Comparison of ENCODE assay signal across 27 mouse cellular contexts in genomic region chr7:49902003-49902552, GRCm38 (mm10). TPM values are rescaled to one million over a fixed set of nuclear protein-coding genes. Genes with fewer than 3 reads are reported as not detected.
A peak's percentile ranks its signal among the peaks of the same experiment; 100 is the strongest.
DNase-seq lines count a peak whose midpoint lies in the region; ATAC-seq and TF ChIP-seq lines count a peak whose summit lies in the region.
"Had no signal": no experiment of that assay in that cellular context is flagged by ENCODE, and none has a peak within 500 bp of the region (broad histone marks: within the 10 kb centered on the region; RNA-seq: fewer than 3 reads in every experiment).

No protein-coding gene starts in this region.

- H3K4me1 ChIP-seq in hindbrain, postnatal 0 days (ENCODE audit: insufficient read depth, low read length), result no peaks in the 10 kb centered on the region
- H3K4me1 ChIP-seq in kidney, embryonic 15.5 days, result no peaks in the 10 kb centered on the region
- H3K4me1 ChIP-seq in neural tube, embryonic 13.5 days (replicated peaks), result peaks cover 13% of the 10 kb centered on the region; the same call in 1 of the 2 replicates
- H3K4me1 ChIP-seq: forebrain, embryonic 13.5 days; limb, embryonic 12.5 days; lung, embryonic 15.5 days; midbrain, embryonic 12.5 days had no signal

- ATAC-seq in hindbrain, postnatal 0 days, result no peak
- ATAC-seq in kidney, embryonic 15.5 days (replicated peaks; ENCODE audit: low FRiP score), result peak; percentile 61; the same call in 1 of the 2 replicates
- peak; percentile 74 for ATAC-seq in neural tube, embryonic 13.5 days (ENCODE audit: low read depth)
- ATAC-seq in granulocyte monocyte progenitor cell, adult 5-6 weeks (replicated peaks; ENCODE audit: poor library complexity, severe bottlenecking), result no peak
- ATAC-seq: forebrain, embryonic 13.5 days; intestine, embryonic 16.5 days had no signal

- no peak overlapping the region for H3K4me2 ChIP-seq in hindbrain, postnatal 0 days (ENCODE audit: low read depth, low read length)
- H3K4me2 ChIP-seq in kidney, embryonic 15.5 days, result no peak overlapping the region
- no peak overlapping the region for H3K4me2 ChIP-seq in neural tube, embryonic 13.5 days
- H3K4me2 ChIP-seq: forebrain, embryonic 13.5 days; limb, embryonic 12.5 days; lung, embryonic 15.5 days; midbrain, embryonic 12.5 days had no signal

- TF ChIP-seq CTCF in hindbrain, postnatal 0 days (IDR thresholded peaks at IDR 0.05; ENCODE audit: low read depth), result no peak

- H3K9ac ChIP-seq in hindbrain, postnatal 0 days (replicated peaks; ENCODE audit: low read length), result no peak overlapping the region
- H3K9ac ChIP-seq in kidney, embryonic 15.5 days, result no peak overlapping the region
- no peak overlapping the region for H3K9ac ChIP-seq in neural tube, embryonic 13.5 days
- H3K9ac ChIP-seq: forebrain, embryonic 13.5 days; limb, embryonic 12.5 days; liver, embryonic 14.5 days; lung, embryonic 15.5 days; midbrain, embryonic 12.5 days had no signal

- H3K4me3 ChIP-seq in hindbrain, postnatal 0 days (ENCODE audit: low read length), result no peak overlapping the region
- no peak overlapping the region for H3K4me3 ChIP-seq in kidney, embryonic 15.5 days (replicated peaks)
- H3K4me3 ChIP-seq in neural tube, embryonic 13.5 days, result no peak overlapping the region
- H3K4me3 ChIP-seq: forebrain, embryonic 13.5 days; limb, embryonic 12.5 days; lung, embryonic 15.5 days; midbrain, embryonic 12.5 days; myocyte had no signal

- DNase-seq in kidney, adult 11 months, result peak; percentile 26
- no peak for DNase-seq in kidney, postnatal 4 days
- DNase-seq in hindbrain, postnatal 0 days (ENCODE audit: low spot score), result peak; percentile 4
- DNase-seq in heart, adult 18-20 months, result no peak
- no peak for DNase-seq in layer of hippocampus, postnatal 36 days
- DNase-seq: adrenal gland, postnatal 25 days; B cell, adult 2 months; cerebellum, adult 11 months; cerebellum, postnatal 14 days; gastrocnemius, postnatal 10 days; layer of hippocampus, adult 9-11 months; right cerebral cortex, postnatal 25 days; thymus, postnatal 36 days had no signal

- no peaks in the 10 kb centered on the region for H3K36me3 ChIP-seq in hindbrain, postnatal 0 days (ENCODE audit: insufficient read depth, low read length)
- no peaks in the 10 kb centered on the region for H3K36me3 ChIP-seq in kidney, embryonic 15.5 days
- H3K36me3 ChIP-seq in neural tube, embryonic 13.5 days, result no peaks in the 10 kb centered on the region
- H3K36me3 ChIP-seq: limb, embryonic 12.5 days; lung, embryonic 15.5 days; midbrain, embryonic 12.5 days had no signal

- no peak overlapping the region for H3K27ac ChIP-seq in hindbrain, postnatal 0 days
- H3K27ac ChIP-seq in kidney, embryonic 15.5 days, result no peak overlapping the region
- H3K27ac ChIP-seq in neural tube, embryonic 13.5 days (replicated peaks), result peak overlapping the region; percentile 67
- H3K27ac ChIP-seq: forebrain, embryonic 13.5 days; limb, embryonic 12.5 days; liver, embryonic 14.5 days; lung, embryonic 15.5 days; midbrain, embryonic 12.5 days had no signal

- WGBS in hindbrain, postnatal 0 days, result 24% methylated on average over 9 of the region's 9 CpGs
- 12% methylated on average over 9 of the region's 9 CpGs for WGBS in kidney, embryonic 15.5 days
- WGBS in neural tube, embryonic 13.5 days, result 16% methylated on average over 9 of the region's 9 CpGs

- H3K27me3 ChIP-seq in hindbrain, postnatal 0 days (ENCODE audit: insufficient read depth, low read length), result peaks cover 14% of the 10 kb centered on the region
- H3K27me3 ChIP-seq in kidney, embryonic 15.5 days, result peaks cover 50% of the 10 kb centered on the region
- peaks cover 52% of the 10 kb centered on the region for H3K27me3 ChIP-seq in neural tube, embryonic 13.5 days

- H3K9me3 ChIP-seq in hindbrain, postnatal 0 days (ENCODE audit: low read length), result no peaks in the 10 kb centered on the region
- H3K9me3 ChIP-seq in kidney, embryonic 15.5 days (replicated peaks), result no peaks in the 10 kb centered on the region
- H3K9me3 ChIP-seq in neural tube, embryonic 13.5 days, result no peaks in the 10 kb centered on the region
- H3K9me3 ChIP-seq: forebrain, embryonic 13.5 days; limb, embryonic 12.5 days; lung, embryonic 15.5 days; midbrain, embryonic 12.5 days had no signal

RNA-seq across cellular contexts. Expression of gene Slc6a5, which starts 7.9 kb away (rescaled TPM):
- total RNA-seq in hindbrain, postnatal 0 days (2014; rRNA removed), result 49.6 and 57.2 TPM in 2 replicates
- polyA plus RNA-seq in hindbrain, postnatal 0 days (2015; fragmentation: Nextera tagmentation; extraction: Ambion mirVana), result 9.8 and 10.9 TPM in 2 replicates
- polyA plus RNA-seq in kidney, embryonic 15.5 days (2015; fragmentation: Nextera tagmentation; extraction: Ambion mirVana), result 0.04 and 0.06 TPM in 2 replicates
- 14.3 and 14.4 TPM in 2 replicates for polyA plus RNA-seq in neural tube, embryonic 13.5 days (2015; fragmentation: Nextera tagmentation; extraction: Ambion mirVana)
- not detected for total RNA-seq in heart, adult 18-20 months (2021)
- total RNA-seq in granulocyte monocyte progenitor cell, adult 5-6 weeks (2014; fragmentation: Nextera tagmentation), result 0.09 TPM in 1 of 2 replicates, not detected in the other
- not detected in 2 replicates for total RNA-seq in granulocyte monocyte progenitor cell, adult 5-6 weeks (2017)
- under 1 TPM in 1 of 2 experiments, not detected in 1; 0.05 TPM for total RNA-seq in layer of hippocampus, postnatal 36 days (2021)
- total RNA-seq: gastrocnemius, postnatal 10 days; hematopoietic stem cell, adult 5-6 weeks had no signal
- polyA plus RNA-seq: forebrain, embryonic 13.5 days; heart, embryonic 16.5 days; intestine, embryonic 16.5 days; limb, embryonic 12.5 days; myocyte; spleen, adult 2 months; stomach, embryonic 14.5 days had no signal

Comparison
In these comparisons a context has a peak if more than half of its experiments do, and no peak if none do; other contexts are left out.
1. DNase-seq: peak in kidney, adult 11 months (single experiment) and hindbrain, postnatal 0 days (single experiment); none in kidney, postnatal 4 days (0 of 2), heart, adult 18-20 months (0 of 2) and layer of hippocampus, postnatal 36 days (0 of 2).
2. ATAC-seq: peak in kidney, embryonic 15.5 days (single experiment) and neural tube, embryonic 13.5 days (single experiment); none in hindbrain, postnatal 0 days (single experiment) and granulocyte monocyte progenitor cell, adult 5-6 weeks (single experiment).
3. RNA of gene Slc6a5, which starts 7.9 kb away (total RNA-seq): 49.6 to 57.2 TPM in hindbrain, postnatal 0 days; 0.09 TPM in granulocyte monocyte progenitor cell, adult 5-6 weeks, 0.05 TPM in layer of hippocampus, postnatal 36 days and not detected in heart, adult 18-20 months; every median in the first group is over 10 times any median in the second.